10 mouse cellular contexts compared by ENCODE assay signal in the genomic region with DNA sequence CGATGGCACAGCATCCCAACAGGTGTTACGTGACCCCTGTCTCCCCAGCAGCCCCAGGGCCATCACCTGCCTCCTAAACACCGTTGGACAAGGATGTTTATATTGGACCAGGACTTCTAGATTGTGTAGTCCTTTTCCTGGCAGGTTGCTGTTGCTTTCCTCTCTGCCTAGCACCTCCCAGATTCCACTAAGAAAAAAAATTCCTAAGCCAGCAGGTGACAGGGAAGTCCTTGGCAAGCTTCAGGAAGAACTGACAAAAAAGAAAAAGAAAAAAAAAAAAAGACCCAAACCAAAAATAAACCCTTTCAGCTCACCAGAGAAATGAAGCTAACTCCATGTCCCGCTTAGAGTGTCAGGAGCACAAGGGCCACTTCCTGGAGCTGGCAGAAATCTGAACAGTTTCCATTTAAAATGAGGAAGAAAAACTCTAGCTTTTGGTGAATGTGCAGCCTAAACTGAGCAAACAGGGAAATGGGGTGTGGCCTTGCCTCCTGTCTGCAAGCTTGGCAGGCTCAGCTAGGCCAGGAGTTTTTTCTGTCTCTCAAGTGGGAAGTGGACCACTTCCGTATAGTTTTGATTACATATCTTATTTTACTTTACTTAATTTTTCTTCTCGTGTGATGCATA. TPM values are rescaled to one million over a fixed set of nuclear protein-coding genes. Genes with fewer than 3 reads are reported as not detected.
DNase-seq lines count a peak whose midpoint lies in the region; ATAC-seq and TF ChIP-seq lines count a peak whose summit lies in the region.
"Had no signal": no experiment of that assay in that cellular context is flagged by ENCODE, and none has a peak within 500 bp of the region (broad histone marks: within the 10 kb centered on the region; RNA-seq: fewer than 3 reads in every experiment).

No protein-coding gene starts in this region.

- TF ChIP-seq RAD21 in MEL (IDR thresholded peaks at IDR 0.05; ENCODE audit: low read depth, low read length) = no peak

- H3K4me2 ChIP-seq in kidney, embryonic 14.5 days (replicated peaks; ENCODE audit: low read depth, low read length) = no peak overlapping the region
- H3K4me2 ChIP-seq in intestine, embryonic 14.5 days (ENCODE audit: low read length) = no peak overlapping the region
- no peak overlapping the region for H3K4me2 ChIP-seq in forebrain, embryonic 16.5 days (ENCODE audit: low read length)

- no peak for ATAC-seq in kidney, embryonic 14.5 days (ENCODE audit: low FRiP score, low TSS enrichment)
- ATAC-seq in intestine, embryonic 14.5 days (replicated peaks; ENCODE audit: low FRiP score, low TSS enrichment, low read depth) = no peak
- no peak for ATAC-seq in forebrain, embryonic 16.5 days
- no peak for ATAC-seq in CD4-positive, CD25-positive, alpha-beta regulatory T cell, adult 4 months

- no peak for TF ChIP-seq CTCF in kidney, adult 2 months (conservative IDR thresholded peaks at IDR 0.05; ENCODE audit: insufficient read depth, insufficient read length, low read depth, low read length)
- TF ChIP-seq CTCF in MEL (IDR thresholded peaks at IDR 0.05 in 2 of 3, conservative IDR thresholded peaks at IDR 0.05 in 1 of 3; ENCODE audit: control insufficient read depth in 1 of 3, insufficient read depth in 1 of 3, low read depth in 2 of 3, low read length in 3 of 3, poor library complexity in 1 of 3, severe bottlenecking in 1 of 3) = no peak

- H3K4me3 ChIP-seq in kidney, adult 2 months (ENCODE audit: insufficient read depth, low read depth, low read length) = no peak overlapping the region
- no peak overlapping the region for H3K4me3 ChIP-seq in kidney, embryonic 14.5 days (ENCODE audit: low read length)
- H3K4me3 ChIP-seq in MEL (ENCODE audit: control insufficient read depth in 1 of 2, insufficient read depth in 1 of 2, low read depth in 2 of 2, low read length in 2 of 2) = no peak overlapping the region
- no peak overlapping the region for H3K4me3 ChIP-seq in intestine, embryonic 14.5 days (ENCODE audit: low read depth, low read length)
- peak overlapping the region; percentile 1; the same call in 1 of the 2 replicates for H3K4me3 ChIP-seq in macrophage (ENCODE audit: inconsistent target)
- H3K4me3 ChIP-seq in forebrain, embryonic 16.5 days (replicated peaks; ENCODE audit: low read length) = no peak overlapping the region
- no peak overlapping the region for H3K4me3 ChIP-seq in midbrain, embryonic 10.5 days
- H3K4me3 ChIP-seq: left cerebral cortex, adult 2 months had no signal

- H3K4me1 ChIP-seq in kidney, adult 2 months (ENCODE audit: control insufficient read depth, insufficient read depth, low read length) = 0 out of 2 replicates have a peak, but pooled peaks cover 2% of the 10 kb centered on the region
- H3K4me1 ChIP-seq in kidney, embryonic 14.5 days (ENCODE audit: control insufficient read depth, insufficient read depth, low read length) = no peaks in the 10 kb centered on the region
- 0 out of 4 replicates have a peak, but pooled peaks cover 0 to 3% of the 10 kb centered on the region in 2 experiments for H3K4me1 ChIP-seq in MEL (ENCODE audit: control insufficient read depth in 1 of 2, insufficient read depth in 2 of 2, low read length in 2 of 2)
- peaks cover 14% of the 10 kb centered on the region; the same call in 1 of the 2 replicates for H3K4me1 ChIP-seq in intestine, embryonic 14.5 days (replicated peaks; ENCODE audit: control insufficient read depth, insufficient read depth, low read length)
- no peaks in the 10 kb centered on the region for H3K4me1 ChIP-seq in forebrain, embryonic 16.5 days (replicated peaks; ENCODE audit: control insufficient read depth, insufficient read depth, low read length)
- no peaks in the 10 kb centered on the region for H3K4me1 ChIP-seq in midbrain, embryonic 10.5 days

- TF ChIP-seq POLR2A in kidney, adult 2 months (IDR thresholded peaks at IDR 0.05; ENCODE audit: low read depth, low read length) = no peak
- no peak for TF ChIP-seq POLR2A in MEL (IDR thresholded peaks at IDR 0.05; ENCODE audit: control insufficient read depth in 1 of 2, insufficient read depth in 1 of 2, low read depth in 1 of 2, low read length in 2 of 2, poor library complexity in 1 of 2)

- DNase-seq in kidney, adult 2 months = peak; percentile 74
- DNase-seq in MEL (ENCODE audit: low read depth, low spot score) = peak; percentile 58
- no peak for DNase-seq in intestine, embryonic 14.5 days (ENCODE audit: low spot score)
- DNase-seq in midbrain, embryonic 10.5 days (ENCODE audit: low spot score) = no peak
- DNase-seq: embryo, embryonic 11 days had no signal

- H3K27ac ChIP-seq in kidney, adult 2 months (ENCODE audit: insufficient read depth, low read depth, low read length) = peak overlapping the region; percentile 55; the same call in 1 of the 2 replicates
- no peak overlapping the region for H3K27ac ChIP-seq in kidney, embryonic 14.5 days (ENCODE audit: low read depth, low read length)
- H3K27ac ChIP-seq in MEL (ENCODE audit: control insufficient read depth, low read depth, low read length) (no peak overlapping the region), macrophage (peak overlapping the region; percentile 95)
- peak overlapping the region; percentile 11; the same call in 1 of the 2 replicates for H3K27ac ChIP-seq in intestine, embryonic 14.5 days (ENCODE audit: low read depth)
- H3K27ac ChIP-seq in forebrain, embryonic 16.5 days (ENCODE audit: low read length) = no peak overlapping the region
- no peak overlapping the region for H3K27ac ChIP-seq in midbrain, embryonic 10.5 days (replicated peaks)
- H3K27ac ChIP-seq: left cerebral cortex, adult 2 months had no signal

- no peaks in the 10 kb centered on the region for H3K9me3 ChIP-seq in kidney, embryonic 14.5 days (ENCODE audit: control insufficient read depth, low read length)
- no peaks in the 10 kb centered on the region for H3K9me3 ChIP-seq in MEL (replicated peaks; ENCODE audit: insufficient read depth, low read length)
- no peaks in the 10 kb centered on the region for H3K9me3 ChIP-seq in intestine, embryonic 14.5 days (ENCODE audit: control insufficient read depth, low read length)
- H3K9me3 ChIP-seq in forebrain, embryonic 16.5 days (ENCODE audit: control insufficient read depth, low read length) = no peaks in the 10 kb centered on the region
- H3K9me3 ChIP-seq in midbrain, embryonic 10.5 days (replicated peaks) = no peaks in the 10 kb centered on the region

- H3K79me2 ChIP-seq in MEL (ENCODE audit: control insufficient read depth, insufficient read depth, low read length, poor library complexity) (no peaks in the 10 kb centered on the region), macrophage (ENCODE audit: inconsistent target) (peaks cover 96% of the 10 kb centered on the region)

- WGBS in kidney, adult 2 months = 65% methylated on average over 6 of the region's 6 CpGs
- 68% methylated on average over 6 of the region's 6 CpGs for WGBS in kidney, embryonic 14.5 days
- WGBS in intestine, embryonic 14.5 days = 58% methylated on average over 6 of the region's 6 CpGs
- 32% methylated on average over 6 of the region's 6 CpGs for WGBS in macrophage (ENCODE audit: missing documents)
- 79% methylated on average over 6 of the region's 6 CpGs for WGBS in forebrain, embryonic 16.5 days
- WGBS in midbrain, embryonic 10.5 days = 86% methylated on average over 6 of the region's 6 CpGs

- no peaks in the 10 kb centered on the region for H3K27me3 ChIP-seq in kidney, adult 2 months (replicated peaks; ENCODE audit: control insufficient read depth, insufficient read depth, low read length)
- no peaks in the 10 kb centered on the region for H3K27me3 ChIP-seq in kidney, embryonic 14.5 days (ENCODE audit: control insufficient read depth, insufficient read depth, low read length)
- no peaks in the 10 kb centered on the region for H3K27me3 ChIP-seq in MEL (ENCODE audit: control insufficient read depth in 1 of 2, insufficient read depth in 2 of 2, low read length in 2 of 2)
- no peaks in the 10 kb centered on the region for H3K27me3 ChIP-seq in intestine, embryonic 14.5 days (replicated peaks; ENCODE audit: control insufficient read depth, insufficient read depth, low read length)
- H3K27me3 ChIP-seq in forebrain, embryonic 16.5 days (replicated peaks; ENCODE audit: control insufficient read depth, insufficient read depth, low read length) = peaks cover 5% of the 10 kb centered on the region; the same call in 1 of the 2 replicates
- H3K27me3 ChIP-seq in midbrain, embryonic 10.5 days (ENCODE audit: low read depth, poor library complexity, severe bottlenecking) = peaks cover 13% of the 10 kb centered on the region

- no peak for TF ChIP-seq EP300 in MEL (IDR thresholded peaks at IDR 0.05; ENCODE audit: low read depth in 1 of 2, low read length in 2 of 2)

- H3K36me3 ChIP-seq in kidney, adult 2 months (ENCODE audit: control insufficient read depth, insufficient read depth, low read length) = no peaks in the 10 kb centered on the region
- H3K36me3 ChIP-seq in kidney, embryonic 14.5 days (ENCODE audit: control insufficient read depth, insufficient read depth, low read length) = no peaks in the 10 kb centered on the region
- H3K36me3 ChIP-seq in MEL (ENCODE audit: control insufficient read depth in 1 of 2, insufficient read depth in 2 of 2, low read length in 2 of 2) (no peaks in the 10 kb centered on the region), macrophage (ENCODE audit: inconsistent target) (no peaks in the 10 kb centered on the region)
- H3K36me3 ChIP-seq in intestine, embryonic 14.5 days (ENCODE audit: control insufficient read depth, insufficient read depth, low read length) = no peaks in the 10 kb centered on the region
- H3K36me3 ChIP-seq in forebrain, embryonic 16.5 days (ENCODE audit: control insufficient read depth, insufficient read depth) = no peaks in the 10 kb centered on the region
- H3K36me3 ChIP-seq in midbrain, embryonic 10.5 days = no peaks in the 10 kb centered on the region

- H3K9ac ChIP-seq in kidney, embryonic 14.5 days (ENCODE audit: low read depth, low read length) = no peak overlapping the region
- no peak overlapping the region for H3K9ac ChIP-seq in MEL (ENCODE audit: control insufficient read depth, low read depth, low read length, poor library complexity, severe bottlenecking)
- H3K9ac ChIP-seq in intestine, embryonic 14.5 days (ENCODE audit: low read length) = no peak overlapping the region
- H3K9ac ChIP-seq in forebrain, embryonic 16.5 days (replicated peaks; ENCODE audit: low read depth, low read length) = no peak overlapping the region

RNA-seq across cellular contexts. Expression of a gene that starts 6.3 kb away (rescaled TPM):
- 2.6 and 3.0 TPM in 2 replicates for polyA plus RNA-seq in kidney, adult 2 months (2012; rRNA removed)
- polyA plus RNA-seq in kidney, embryonic 14.5 days (2014; fragmentation: Nextera tagmentation; extraction: Ambion mirVana) = 0.88 and 1.4 TPM in 2 replicates
- not detected in 2 replicates for total RNA-seq in MEL (2012; rRNA removed)
- polyA plus RNA-seq in MEL (2012; ENCODE audit: insufficient read depth in 1 of 2, insufficient read length in 2 of 2, low read depth in 1 of 2, low replicate concordance in 2 of 2, missing spikeins in 1 of 2) = not detected
- 6.3 and 7.2 TPM in 2 replicates for polyA plus RNA-seq in intestine, embryonic 14.5 days (2014; fragmentation: Nextera tagmentation; extraction: Ambion mirVana)
- 100 to 1,000 TPM in 17 of 26 experiments, 10 to 100 TPM in 9; 39.4 to 264 (median 122) TPM for total RNA-seq in macrophage (2018; cell fraction: chromatin; rRNA removed)
- total RNA-seq in macrophage (2018; cell fraction: cytosol; rRNA removed) = 10 to 100 TPM; 40.7 to 78.8 (median 58.0) TPM
- total RNA-seq in macrophage (2018; cell fraction: nucleus; rRNA removed) = 100 to 1,000 TPM in 16 of 26 experiments, 10 to 100 TPM in 10; 44.9 to 308 (median 112) TPM
- polyA plus RNA-seq in macrophage (2018) = 28.4 to 79.0 TPM (median 38.4 TPM) in 3 replicates
- polyA plus RNA-seq in forebrain, embryonic 16.5 days (2015; fragmentation: Nextera tagmentation; extraction: Ambion mirVana) = 0.18 and 0.19 TPM in 2 replicates
- polyA plus RNA-seq in midbrain, embryonic 10.5 days (2016; fragmentation: Nextera tagmentation; extraction: Ambion mirVana) = 0.41 and 0.52 TPM in 2 replicates
- under 1 TPM in 1 of 2 experiments, not detected in 1; 0.15 TPM for polyA plus RNA-seq in CD4-positive, CD25-positive, alpha-beta regulatory T cell, adult 4 months (2017; shearing (Covaris generic))

Comparison
In these comparisons a context has a peak if more than half of its experiments do, and no peak if none do; other contexts are left out.
1. H3K27ac ChIP-seq: peak in kidney, adult 2 months (single experiment), intestine, embryonic 14.5 days (single experiment) and macrophage (single experiment); none in kidney, embryonic 14.5 days (single experiment), MEL (single experiment), forebrain, embryonic 16.5 days (single experiment) and midbrain, embryonic 10.5 days (single experiment).
2. DNase-seq: peak in kidney, adult 2 months (single experiment) and MEL (single experiment); none in intestine, embryonic 14.5 days (single experiment) and midbrain, embryonic 10.5 days (single experiment).